Mouse (Mus musculus): ENCODE measurements around the gene Sptlc3. TPM values are rescaled to one million over a fixed set of nuclear protein-coding genes. Genes with fewer than 3 reads are reported as not detected.

The Sptlc3 gene
- total and polyA plus RNA-seq, 3 experiments: not detected

- Histone ChIP-seq H3K4me1 (ENCODE audit: control insufficient read depth in 1 of 2, insufficient read depth in 2 of 2, low read length in 2 of 2) (no peaks in the 10 kb centered on the region), H3K9me3 (replicated peaks; ENCODE audit: insufficient read depth, low read length) (no peaks in the 10 kb centered on the region), H3K9ac (ENCODE audit: control insufficient read depth, low read depth, low read length, poor library complexity, severe bottlenecking) (no peak overlapping the region), H3K36me3 (ENCODE audit: control insufficient read depth in 1 of 2, insufficient read depth in 2 of 2, low read length in 2 of 2) (no peaks in the 10 kb centered on the region), H3K27me3 (ENCODE audit: control insufficient read depth in 1 of 2, insufficient read depth in 2 of 2, low read length in 2 of 2) (no peaks in the 10 kb centered on the region), H3K4me3 (ENCODE audit: control insufficient read depth in 1 of 2, insufficient read depth in 1 of 2, low read depth in 2 of 2, low read length in 2 of 2) (no peak overlapping the region), H3K79me2 (ENCODE audit: control insufficient read depth, insufficient read depth, low read length, poor library complexity) (no peaks in the 10 kb centered on the region), H3K27ac (ENCODE audit: control insufficient read depth, low read depth, low read length) (no peak overlapping the region)
- no peak for DNase-seq (ENCODE audit: low read depth, low spot score)
- TF ChIP-seq RAD21 (IDR thresholded peaks at IDR 0.05; ENCODE audit: low read depth, low read length): no peak
- no peak for TF ChIP-seq TBP (IDR thresholded peaks at IDR 0.05; ENCODE audit: low read depth, low read length)
- no peak for TF ChIP-seq CTCF (IDR thresholded peaks at IDR 0.05 in 2 of 3, conservative IDR thresholded peaks at IDR 0.05 in 1 of 3; ENCODE audit: control insufficient read depth in 1 of 3, insufficient read depth in 1 of 3, low read depth in 2 of 3, low read length in 3 of 3, poor library complexity in 1 of 3, severe bottlenecking in 1 of 3)
These were observed 94.0 kb downstream of the Sptlc3 start for GRCm38 (mm10) chr2:139587660-139588200.

GRCm38 (mm10) chr2:139589905-139590304, 96.2 kb downstream of the Sptlc3 start:
- H3K9ac ChIP-seq (ENCODE audit: control insufficient read depth, low read depth, low read length, poor library complexity, severe bottlenecking): no peak overlapping the region
- no peak overlapping the region for H3K4me3 ChIP-seq (ENCODE audit: control insufficient read depth in 1 of 2, insufficient read depth in 1 of 2, low read depth in 2 of 2, low read length in 2 of 2)
- no peaks in the 10 kb centered on the region for H3K9me3 ChIP-seq (replicated peaks; ENCODE audit: insufficient read depth, low read length)
- H3K36me3 ChIP-seq (ENCODE audit: control insufficient read depth in 1 of 2, insufficient read depth in 2 of 2, low read length in 2 of 2): no peaks in the 10 kb centered on the region
- peak; percentile 50 for DNase-seq (ENCODE audit: low read depth, low spot score)
- no peaks in the 10 kb centered on the region for H3K4me1 ChIP-seq (ENCODE audit: control insufficient read depth in 1 of 2, insufficient read depth in 2 of 2, low read length in 2 of 2)
- no peak overlapping the region for H3K27ac ChIP-seq (ENCODE audit: control insufficient read depth, low read depth, low read length)
- TF ChIP-seq CHD2 (IDR thresholded peaks at IDR 0.05; ENCODE audit: low read length) (no peak), USF2 (IDR thresholded peaks at IDR 0.05; ENCODE audit: borderline replicate concordance in 1 of 2, insufficient read depth in 1 of 2, low read depth in 1 of 2, low read length in 2 of 2) (no peak), NELFE (IDR thresholded peaks at IDR 0.05; ENCODE audit: low read depth, low read length) (no peak), SMC3 (IDR thresholded peaks at IDR 0.05; ENCODE audit: low read depth, low read length) (peak; percentile 50), CTCF (IDR thresholded peaks at IDR 0.05 in 2 of 3, conservative IDR thresholded peaks at IDR 0.05 in 1 of 3; ENCODE audit: control insufficient read depth in 1 of 3, insufficient read depth in 1 of 3, low read depth in 2 of 3, low read length in 3 of 3, poor library complexity in 1 of 3, severe bottlenecking in 1 of 3) (peak in 2 of 3 experiments; percentile 59 to 68; a peak in 5 of 6 replicates), TCF12 (IDR thresholded peaks at IDR 0.05; ENCODE audit: low read depth, low read length) (no peak), MAZ (IDR thresholded peaks at IDR 0.05; ENCODE audit: low read depth, low read length) (no peak), TBP (IDR thresholded peaks at IDR 0.05; ENCODE audit: low read depth, low read length) (no peak), POLR2AphosphoS5 (IDR thresholded peaks at IDR 0.05; ENCODE audit: borderline replicate concordance, low read depth, low read length) (no peak), UBTF (IDR thresholded peaks at IDR 0.05; ENCODE audit: borderline replicate concordance, insufficient read depth, low read depth, low read length) (no peak), MAFK (IDR thresholded peaks at IDR 0.05; ENCODE audit: borderline replicate concordance, low read depth, low read length) (no peak), MYB (IDR thresholded peaks at IDR 0.05; ENCODE audit: low read depth, low read length) (no peak), ETS1 (IDR thresholded peaks at IDR 0.05; ENCODE audit: low read depth, low read length) (no peak), ELF1 (IDR thresholded peaks at IDR 0.05; ENCODE audit: low read depth, low read length) (no peak), RAD21 (IDR thresholded peaks at IDR 0.05; ENCODE audit: low read depth, low read length) (peak; percentile 22)
- no peaks in the 10 kb centered on the region for H3K79me2 ChIP-seq (ENCODE audit: control insufficient read depth, insufficient read depth, low read length, poor library complexity)
- no peaks in the 10 kb centered on the region for H3K27me3 ChIP-seq (ENCODE audit: control insufficient read depth in 1 of 2, insufficient read depth in 2 of 2, low read length in 2 of 2)

All from MEL (cell line).